Mouse (Mus musculus) G1E (cell line): Measurements from ENCODE around the gene Hist2h4.

Experiments used
- CTCF ChIP-seq: IDR thresholded peaks from 2 replicates; pipeline ENCODE4 v1.5.1; 2012; ENCODE audit warnings: low read depth, low read length, inconsistent platforms, mixed read lengths
- GATA1 ChIP-seq: IDR thresholded peaks from 2 replicates; pipeline ENCODE4 v1.6.1; 2012; ENCODE audit warnings: borderline replicate concordance, low read length, inconsistent platforms, mixed read lengths
- TAL1 ChIP-seq: conservative IDR thresholded peaks from 2 replicates; pipeline ENCODE4 v1.6.1; 2012; ENCODE audit warnings: low read depth, low read length, inconsistent platforms, mixed read lengths

GRCm38 (mm10) chr3:96231758-96232120, 31.4 kb downstream of the Hist2h4 start:
- no peak for TF ChIP-seq CTCF
- no peak for TF ChIP-seq GATA1
- TF ChIP-seq TAL1 = no peak
